Mouse (Mus musculus): ENCODE data around the gene Bri3bp. TPM values are rescaled to one million over a fixed set of nuclear protein-coding genes. Genes with fewer than 3 reads are reported as not detected.
A peak's percentile ranks its signal among the peaks of the same experiment; 100 is the strongest.

Bri3bp gene
- polyA plus RNA-seq, 1 experiment, result 24.8 TPM

DNA sequence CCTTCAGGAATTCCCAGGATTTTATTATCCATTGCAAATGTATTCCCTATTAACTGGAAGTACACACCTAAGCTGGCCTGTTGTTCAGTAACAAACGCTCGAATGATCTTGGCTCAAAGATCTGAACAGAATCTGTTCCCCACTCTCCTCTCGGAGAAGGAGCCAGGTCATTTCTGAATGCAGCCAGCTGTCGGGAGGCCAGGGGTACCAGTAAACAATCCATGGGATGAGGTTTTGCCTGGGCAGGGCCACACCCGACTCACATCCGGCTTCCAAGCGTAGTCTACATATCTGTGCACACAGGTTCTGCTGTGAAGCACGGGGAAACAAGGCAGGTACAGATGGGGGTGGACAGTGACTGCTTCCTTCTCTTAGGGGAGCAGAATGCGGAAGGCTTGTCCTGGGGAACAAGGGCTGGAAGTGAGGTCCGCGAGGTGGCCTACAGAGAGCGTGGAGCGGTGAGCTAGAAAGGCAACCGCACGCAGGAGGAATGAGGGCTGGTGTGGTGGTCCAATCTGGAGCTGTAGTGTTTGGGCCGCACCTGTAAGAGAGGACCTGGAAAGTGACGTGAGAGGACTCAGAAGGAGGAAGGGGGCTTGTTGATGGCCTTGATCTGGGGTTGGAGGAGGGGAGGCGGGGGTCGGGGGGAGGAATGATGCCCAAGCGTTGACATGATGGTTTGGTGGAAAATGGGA lies 34.9 kb upstream of the Bri3bp start:
- TF ChIP-seq POLR2A (IDR thresholded peaks at IDR 0.05; ENCODE audit: insufficient read length, low read depth) (no peak), CEBPB (IDR thresholded peaks at IDR 0.05; ENCODE audit: insufficient read depth, poor library complexity, severe bottlenecking) (no peak), E2F4 (IDR thresholded peaks at IDR 0.05; ENCODE audit: insufficient read depth) (no peak), TCF3 (IDR thresholded peaks at IDR 0.05; ENCODE audit: insufficient read length, low read depth) (no peak), POLR2AphosphoS2 (IDR thresholded peaks at IDR 0.05; ENCODE audit: insufficient read length, low read depth) (no peak), MYOG (IDR thresholded peaks at IDR 0.05; ENCODE audit: control insufficient read depth in 1 of 3, insufficient read depth in 1 of 3, insufficient read length in 2 of 3, low read depth in 2 of 3) (peak in 1 of 3 experiments; percentile 62), TCF12 (IDR thresholded peaks at IDR 0.05; ENCODE audit: insufficient read depth, poor library complexity, severe bottlenecking) (no peak), MYOD1 (IDR thresholded peaks at IDR 0.05; ENCODE audit: control insufficient read depth in 1 of 3, insufficient read length in 2 of 3, low read depth in 2 of 3) (peak in 1 of 3 experiments; percentile 32), MAX (IDR thresholded peaks at IDR 0.05; ENCODE audit: low read depth) (no peak), SRF (IDR thresholded peaks at IDR 0.05; ENCODE audit: control insufficient read depth, insufficient read length, low read depth) (no peak), USF1 (IDR thresholded peaks at IDR 0.05; ENCODE audit: low read depth) (no peak), REST (IDR thresholded peaks at IDR 0.05; ENCODE audit: insufficient read depth, insufficient read length) (no peak)
- Histone ChIP-seq H3K27me3 (ENCODE audit: control insufficient read depth, insufficient read depth, insufficient read length) (no peaks in the 10 kb centered on the region), H3ac (ENCODE audit: control insufficient read depth, insufficient read length) (no peak overlapping the region), H3K4me2 (ENCODE audit: low read depth) (peak overlapping the region; percentile 84), H3K36me3 (ENCODE audit: control insufficient read depth, insufficient read depth) (no peaks in the 10 kb centered on the region), H3K4me3 (peak overlapping the region; percentile 49), H3K79me2 (ENCODE audit: control insufficient read depth, insufficient read depth) (no peaks in the 10 kb centered on the region)

DNA sequence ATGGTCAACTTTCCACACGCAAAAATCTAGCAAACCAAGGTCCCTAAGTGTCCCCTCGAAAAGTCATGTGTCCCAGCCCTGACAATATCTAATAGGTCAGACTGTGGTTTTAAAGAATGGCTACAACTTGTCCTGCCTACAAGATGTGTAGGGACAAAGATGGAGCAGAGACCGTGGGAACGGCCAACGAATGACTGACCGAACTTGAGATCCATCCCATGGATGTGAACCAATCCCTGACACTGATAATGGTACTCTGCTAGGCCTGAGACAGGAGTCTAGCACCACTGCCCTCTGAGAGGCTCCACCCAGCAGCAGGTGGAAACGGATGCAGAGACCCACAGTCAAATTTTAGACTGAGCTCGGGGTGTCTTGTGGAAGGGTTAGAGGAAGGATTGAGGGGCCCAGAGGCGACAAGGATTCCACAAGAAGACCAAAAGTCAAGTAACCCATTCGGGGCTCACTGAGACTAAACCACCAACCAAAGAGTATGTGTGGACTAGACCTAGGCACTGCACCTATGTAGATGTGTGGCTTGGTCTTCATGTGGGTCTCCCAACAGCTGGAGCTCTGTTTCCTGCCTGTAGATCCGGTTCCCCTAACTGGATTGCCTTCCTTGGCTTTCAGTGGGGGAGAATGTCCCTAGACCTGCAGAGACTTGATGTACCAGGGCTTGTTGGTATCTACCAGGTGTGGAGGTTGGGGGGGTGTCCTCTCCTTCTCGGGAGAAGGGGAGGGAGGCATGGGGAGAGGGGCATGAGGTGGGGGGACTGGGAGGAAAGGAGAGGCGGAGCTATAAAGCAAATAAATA lies 34.1 kb upstream of the Bri3bp start:
- no peaks in the 10 kb centered on the region for H3K27me3 ChIP-seq (ENCODE audit: control insufficient read depth, insufficient read depth, insufficient read length)
- TF ChIP-seq MYOD1 (IDR thresholded peaks at IDR 0.05; ENCODE audit: control insufficient read depth in 1 of 3, insufficient read length in 2 of 3, low read depth in 2 of 3), result no peak
- TF ChIP-seq SRF (IDR thresholded peaks at IDR 0.05; ENCODE audit: control insufficient read depth, insufficient read length, low read depth), result no peak
- no peak for TF ChIP-seq E2F4 (IDR thresholded peaks at IDR 0.05; ENCODE audit: insufficient read depth)
- TF ChIP-seq MYOG (IDR thresholded peaks at IDR 0.05; ENCODE audit: control insufficient read depth in 1 of 3, insufficient read depth in 1 of 3, insufficient read length in 2 of 3, low read depth in 2 of 3), result no peak
- TF ChIP-seq TCF12 (IDR thresholded peaks at IDR 0.05; ENCODE audit: insufficient read depth, poor library complexity, severe bottlenecking), result no peak
- TF ChIP-seq REST (IDR thresholded peaks at IDR 0.05; ENCODE audit: insufficient read depth, insufficient read length), result no peak
- TF ChIP-seq USF1 (IDR thresholded peaks at IDR 0.05; ENCODE audit: low read depth), result no peak
- no peak for TF ChIP-seq CEBPB (IDR thresholded peaks at IDR 0.05; ENCODE audit: insufficient read depth, poor library complexity, severe bottlenecking)
- no peak for TF ChIP-seq POLR2A (IDR thresholded peaks at IDR 0.05; ENCODE audit: insufficient read length, low read depth)
- TF ChIP-seq POLR2AphosphoS2 (IDR thresholded peaks at IDR 0.05; ENCODE audit: insufficient read length, low read depth), result no peak
- no peak for TF ChIP-seq MAX (IDR thresholded peaks at IDR 0.05; ENCODE audit: low read depth)
- no peak for TF ChIP-seq TCF3 (IDR thresholded peaks at IDR 0.05; ENCODE audit: insufficient read length, low read depth)
- peak overlapping the region; percentile 49 for H3K4me3 ChIP-seq
- H3K4me2 ChIP-seq (ENCODE audit: low read depth), result peak overlapping the region; percentile 84
- no peaks in the 10 kb centered on the region for H3K79me2 ChIP-seq (ENCODE audit: control insufficient read depth, insufficient read depth)
- H3ac ChIP-seq (ENCODE audit: control insufficient read depth, insufficient read length), result no peak overlapping the region
- no peaks in the 10 kb centered on the region for H3K36me3 ChIP-seq (ENCODE audit: control insufficient read depth, insufficient read depth)

DNA sequence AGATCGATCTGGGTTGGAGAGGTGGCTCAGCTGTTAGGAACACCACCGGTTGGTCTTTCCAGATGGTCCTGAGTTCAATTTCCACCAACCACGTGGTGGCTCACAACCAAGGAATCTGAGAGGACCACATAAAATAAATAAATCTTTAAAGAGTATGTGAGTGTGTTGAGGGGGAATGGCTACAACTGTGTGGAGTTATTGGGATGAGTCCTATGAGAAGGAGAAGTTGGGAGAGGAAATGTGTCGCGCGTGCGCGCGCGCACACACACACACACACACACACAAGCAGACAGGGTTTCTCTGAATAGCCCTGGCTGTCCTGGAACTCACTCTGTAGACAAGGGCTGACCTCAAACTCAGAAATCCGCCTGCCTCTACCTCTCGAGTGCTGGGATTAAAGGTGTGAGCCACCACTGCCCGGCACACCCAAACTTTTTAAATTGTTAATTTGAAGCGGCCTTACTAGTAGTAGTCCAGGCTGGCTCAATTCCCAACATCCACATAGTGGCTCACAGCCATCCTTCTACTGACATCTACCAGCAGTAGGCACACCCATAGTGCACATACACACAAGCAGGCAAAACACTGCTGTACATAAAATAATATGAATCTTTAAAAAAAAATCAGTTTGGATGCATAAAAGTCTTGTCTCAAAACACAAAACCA lies 33.3 kb upstream of the Bri3bp start:
- Histone ChIP-seq H3K27me3 (ENCODE audit: control insufficient read depth, insufficient read depth, insufficient read length) (no peaks in the 10 kb centered on the region), H3K4me2 (ENCODE audit: low read depth) (no peak overlapping the region), H3ac (ENCODE audit: control insufficient read depth, insufficient read length) (no peak overlapping the region), H3K36me3 (ENCODE audit: control insufficient read depth, insufficient read depth) (no peaks in the 10 kb centered on the region), H3K4me3 (no peak overlapping the region), H3K79me2 (ENCODE audit: control insufficient read depth, insufficient read depth) (no peaks in the 10 kb centered on the region)
- TF ChIP-seq MAX (IDR thresholded peaks at IDR 0.05; ENCODE audit: low read depth) (no peak), REST (IDR thresholded peaks at IDR 0.05; ENCODE audit: insufficient read depth, insufficient read length) (no peak), USF1 (IDR thresholded peaks at IDR 0.05; ENCODE audit: low read depth) (no peak), TCF12 (IDR thresholded peaks at IDR 0.05; ENCODE audit: insufficient read depth, poor library complexity, severe bottlenecking) (no peak), E2F4 (IDR thresholded peaks at IDR 0.05; ENCODE audit: insufficient read depth) (no peak), MYOG (IDR thresholded peaks at IDR 0.05; ENCODE audit: control insufficient read depth in 1 of 3, insufficient read depth in 1 of 3, insufficient read length in 2 of 3, low read depth in 2 of 3) (no peak), SRF (IDR thresholded peaks at IDR 0.05; ENCODE audit: control insufficient read depth, insufficient read length, low read depth) (no peak), MYOD1 (IDR thresholded peaks at IDR 0.05; ENCODE audit: control insufficient read depth in 1 of 3, insufficient read length in 2 of 3, low read depth in 2 of 3) (no peak), POLR2AphosphoS2 (IDR thresholded peaks at IDR 0.05; ENCODE audit: insufficient read length, low read depth) (no peak), CEBPB (IDR thresholded peaks at IDR 0.05; ENCODE audit: insufficient read depth, poor library complexity, severe bottlenecking) (no peak), POLR2A (IDR thresholded peaks at IDR 0.05; ENCODE audit: insufficient read length, low read depth) (no peak), TCF3 (IDR thresholded peaks at IDR 0.05; ENCODE audit: insufficient read length, low read depth) (no peak)

DNA sequence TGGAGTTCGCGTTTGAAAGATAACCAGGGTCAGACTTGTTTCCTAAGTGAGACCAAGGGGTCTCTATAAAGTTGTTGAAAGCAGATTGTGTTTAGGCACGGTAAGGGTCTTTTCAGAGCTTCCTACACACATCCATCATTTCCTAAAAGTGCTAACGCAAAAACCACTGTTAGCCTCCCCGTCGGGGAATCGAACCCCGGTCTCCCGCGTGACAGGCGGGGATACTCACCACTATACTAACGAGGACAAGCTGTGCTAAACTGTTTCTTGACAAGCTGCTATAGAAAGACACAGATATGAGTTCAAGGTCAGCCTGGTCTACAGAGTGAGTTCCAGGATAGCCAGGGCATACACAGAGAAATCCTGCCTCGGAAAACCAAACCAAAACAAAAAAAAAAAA lies 32.5 kb upstream of the Bri3bp start:
- Histone ChIP-seq H3K79me2 (ENCODE audit: control insufficient read depth, insufficient read depth) (no peaks in the 10 kb centered on the region), H3K4me2 (ENCODE audit: low read depth) (peak overlapping the region; percentile 93), H3K36me3 (ENCODE audit: control insufficient read depth, insufficient read depth) (no peaks in the 10 kb centered on the region), H3K4me3 (peak overlapping the region; percentile 27), H3ac (ENCODE audit: control insufficient read depth, insufficient read length) (no peak overlapping the region), H3K27me3 (ENCODE audit: control insufficient read depth, insufficient read depth, insufficient read length) (no peaks in the 10 kb centered on the region)
- no peak for TF ChIP-seq TCF12 (IDR thresholded peaks at IDR 0.05; ENCODE audit: insufficient read depth, poor library complexity, severe bottlenecking)
- no peak for TF ChIP-seq SRF (IDR thresholded peaks at IDR 0.05; ENCODE audit: control insufficient read depth, insufficient read length, low read depth)
- no peak for TF ChIP-seq MAX (IDR thresholded peaks at IDR 0.05; ENCODE audit: low read depth)
- TF ChIP-seq REST (IDR thresholded peaks at IDR 0.05; ENCODE audit: insufficient read depth, insufficient read length), result no peak
- TF ChIP-seq E2F4 (IDR thresholded peaks at IDR 0.05; ENCODE audit: insufficient read depth), result no peak
- no peak for TF ChIP-seq POLR2A (IDR thresholded peaks at IDR 0.05; ENCODE audit: insufficient read length, low read depth)
- TF ChIP-seq MYOD1 (IDR thresholded peaks at IDR 0.05; ENCODE audit: control insufficient read depth in 1 of 3, insufficient read length in 2 of 3, low read depth in 2 of 3), result no peak
- TF ChIP-seq USF1 (IDR thresholded peaks at IDR 0.05; ENCODE audit: low read depth), result no peak
- TF ChIP-seq POLR2AphosphoS2 (IDR thresholded peaks at IDR 0.05; ENCODE audit: insufficient read length, low read depth), result no peak
- TF ChIP-seq MYOG (IDR thresholded peaks at IDR 0.05; ENCODE audit: control insufficient read depth in 1 of 3, insufficient read depth in 1 of 3, insufficient read length in 2 of 3, low read depth in 2 of 3), result no peak
- TF ChIP-seq TCF3 (IDR thresholded peaks at IDR 0.05; ENCODE audit: insufficient read length, low read depth), result no peak
- no peak for TF ChIP-seq CEBPB (IDR thresholded peaks at IDR 0.05; ENCODE audit: insufficient read depth, poor library complexity, severe bottlenecking)

All from myocyte (in vitro differentiated cells).